Mouse (Mus musculus): ENCODE data around the gene Rhbdd1.

DNA sequence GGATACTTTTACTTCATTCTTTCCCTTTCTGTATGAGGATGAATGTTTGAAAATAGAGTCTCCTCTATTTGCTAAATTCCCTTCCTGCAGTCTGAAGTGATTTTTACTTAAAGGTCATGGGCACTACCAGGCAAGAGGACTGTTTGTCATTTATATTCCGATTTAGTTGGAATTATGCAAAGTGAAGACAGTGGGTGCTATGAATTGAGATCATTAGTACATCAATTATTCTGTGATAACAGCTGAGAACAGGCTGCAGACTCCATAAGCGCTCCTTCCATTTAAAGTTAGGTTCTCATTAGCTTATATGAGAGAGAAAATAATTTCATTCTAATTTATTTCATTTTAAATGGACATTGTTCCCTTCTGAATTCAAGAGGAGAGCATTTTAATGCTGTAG lies 37.5 kb downstream of the Rhbdd1 start:
- TF ChIP-seq CTCF (IDR thresholded peaks at IDR 0.05; ENCODE audit: borderline replicate concordance, insufficient read depth, low read depth, low read length) (no peak), POLR2A (IDR thresholded peaks at IDR 0.05; ENCODE audit: borderline replicate concordance, insufficient read depth, low read length) (no peak)
